Mouse (Mus musculus): ENCODE measurements at regions not wholly inside any gene's neighbourhood (a gene's known extent, or its start where the extent isn't known, plus 50 kb on each side); places are given as distances from the start of the nearest gene placed in this dataset.

DNA sequence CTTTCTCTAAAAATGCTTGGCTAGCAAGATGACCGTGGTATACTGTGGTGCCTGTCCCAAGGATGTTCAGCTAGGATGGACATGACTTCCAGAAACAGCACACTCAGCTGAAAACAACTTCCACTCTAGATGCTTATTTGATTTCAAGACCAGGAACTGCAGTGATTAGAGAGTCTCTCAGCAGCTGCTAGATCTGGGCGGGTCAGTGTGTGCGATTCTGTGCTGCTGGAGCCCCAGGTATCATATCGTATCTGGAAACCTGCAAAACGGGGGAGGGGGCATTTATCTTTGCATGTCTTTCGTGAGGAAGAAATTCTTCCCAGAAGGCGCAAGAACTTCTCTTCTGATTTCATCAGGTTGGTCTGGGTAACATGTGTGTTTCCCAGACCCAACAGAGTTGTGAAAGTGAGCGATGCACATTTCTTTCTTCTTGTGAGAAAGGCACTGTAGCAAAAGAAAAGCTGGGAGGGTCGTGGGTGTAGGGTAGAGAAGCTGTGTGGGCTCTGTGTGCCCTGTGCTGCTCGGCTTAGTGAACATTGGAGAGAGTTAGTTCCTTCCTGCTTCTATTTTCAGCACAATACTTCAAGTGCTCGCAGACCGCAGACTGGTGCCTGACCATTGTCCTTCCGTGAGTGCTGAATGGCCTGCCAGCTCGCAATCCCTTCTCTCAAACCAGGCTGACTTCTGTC, 144.6 kb downstream of the Kitl start:
- no peak for TF ChIP-seq GATA1 (IDR thresholded peaks at IDR 0.05; ENCODE audit: borderline replicate concordance, low read length)
- TF ChIP-seq FLI1 (IDR thresholded peaks at IDR 0.05; ENCODE audit: low read length), result no peak
